Mouse (Mus musculus): ENCODE results near the gene Wasf1.

DNA sequence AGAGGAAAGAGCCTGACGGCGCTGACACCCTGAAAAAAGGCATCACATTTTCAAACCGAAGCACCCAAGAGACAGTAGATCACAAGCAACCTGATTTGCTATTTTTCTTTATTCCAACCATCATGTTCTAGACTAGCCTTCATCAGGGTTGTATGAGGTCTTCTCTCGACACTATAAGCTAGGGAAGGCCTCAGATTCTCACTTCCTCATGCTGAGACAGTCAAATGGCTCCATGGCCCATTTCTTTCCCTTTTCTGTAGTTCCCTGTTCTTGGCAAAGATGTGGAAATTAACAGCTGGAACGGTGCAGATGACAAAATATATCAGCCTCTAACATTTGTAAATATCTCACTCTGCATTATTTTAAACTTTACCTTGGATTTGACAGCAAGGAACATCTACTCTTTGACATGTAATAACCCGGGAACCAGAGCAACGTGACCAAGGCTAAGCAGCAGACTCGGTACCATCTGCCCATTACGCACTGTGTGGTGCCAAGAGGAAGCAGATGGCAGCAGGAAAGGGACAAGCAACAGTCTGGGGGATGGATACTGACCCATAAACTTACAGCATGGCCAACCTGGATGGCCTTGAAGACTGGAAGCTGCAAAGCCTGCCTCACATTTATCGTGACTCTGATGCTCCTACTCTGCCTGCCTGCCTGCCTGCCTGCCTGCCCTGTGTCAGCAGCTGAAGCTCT, 36.0 kb upstream of the Wasf1 start:
- TF ChIP-seq CTCF (IDR thresholded peaks at IDR 0.05; ENCODE audit: extremely low read depth, insufficient read depth, low read length) (no peak), POLR2A (IDR thresholded peaks at IDR 0.05; ENCODE audit: extremely low read depth, insufficient read depth, low read length) (no peak)
